Mouse (Mus musculus) CH12.LX (cell line): ENCODE results near the gene Ceacam15. TPM values are rescaled to one million over a fixed set of nuclear protein-coding genes. Genes with fewer than 3 reads are reported as not detected.

Source experiments
- DNase-seq: peaks from one replicate; pipeline ENCODE4 v3.0.0-alpha.2; 2013; ENCODE audit errors: extremely low read depth
- H3K27ac ChIP-seq: 2 replicates; pipeline ENCODE4 v1.5.1; 2012; ENCODE audit warnings: low read depth, mild to moderate bottlenecking, control low read depth, moderate library complexity; ENCODE audit not compliant: insufficient read depth
- H3K27me3 ChIP-seq: replicated peaks from 2 replicates; pipeline ENCODE3; 2012; ENCODE audit warnings: inconsistent platforms
- H3K36me3 ChIP-seq, 2 experiments: replicated peaks in 1 of 2; 2 replicates each; pipeline versions ENCODE3 to v1.6.1; 2012; ENCODE audit warnings: inconsistent platforms in 1 of 2, low read length in 1 of 2, mild to moderate bottlenecking in 1 of 2, mixed read lengths in 1 of 2, moderate library complexity in 1 of 2; ENCODE audit not compliant: control insufficient read depth in 1 of 2, insufficient read depth in 1 of 2
- H3K4me1 ChIP-seq, 2 experiments: 2 replicates each; pipeline ENCODE4 v1.6.1; 2012; ENCODE audit warnings: inconsistent platforms in 1 of 2, moderate library complexity in 1 of 2; ENCODE audit not compliant: insufficient read depth in 2 of 2, control insufficient read depth in 1 of 2
- H3K4me2 ChIP-seq: 2 replicates; pipeline ENCODE4 v1.6.1; 2012; ENCODE audit warnings: low read depth, mild to moderate bottlenecking, control low read depth; ENCODE audit not compliant: poor library complexity, insufficient read depth, severe bottlenecking
- H3K4me3 ChIP-seq, 3 experiments: fragments of 150-350 bp in 1 of 3; sonication (generic) in 1 of 3; replicated peaks in 1 of 3; 2 replicates each; pipeline versions ENCODE3 to v1.5.1; 2011 to 2012; ENCODE audit warnings: low read depth in 2 of 3, low read length in 2 of 3, mild to moderate bottlenecking in 2 of 3, moderate library complexity in 2 of 3, control low read depth in 1 of 3, improper control_type of control experiment in 1 of 3, inconsistent platforms in 1 of 3, mixed read lengths in 1 of 3; ENCODE audit not compliant: poor library complexity in 1 of 3
- H3K79me2 ChIP-seq: replicated peaks from 2 replicates; pipeline ENCODE4 v1.6.1; 2012; ENCODE audit warnings: mild to moderate bottlenecking, moderate library complexity; ENCODE audit not compliant: control insufficient read depth, poor library complexity, insufficient read depth, severe bottlenecking; ENCODE audit errors: extremely low read depth
- H3K9ac ChIP-seq: 2 replicates; pipeline ENCODE4 v1.6.1; 2012; ENCODE audit warnings: low read depth, mild to moderate bottlenecking, control low read depth, moderate library complexity; ENCODE audit not compliant: insufficient read depth
- H3K9me3 ChIP-seq: replicated peaks from 2 replicates; pipeline ENCODE3; 2012; ENCODE audit warnings: low read length, inconsistent platforms, mixed read lengths
- BHLHE40 ChIP-seq: IDR thresholded peaks from 2 replicates; pipeline ENCODE4 v1.6.1; 2011; ENCODE audit warnings: mild to moderate bottlenecking, low read depth, low read length, improper control_type of control experiment
- CTCF ChIP-seq, 2 experiments: IDR thresholded peaks in 1 of 2; conservative IDR thresholded peaks in 1 of 2; 2 replicates each; pipeline ENCODE4 v1.5.1; 2011 to 2012; ENCODE audit warnings: low read depth in 2 of 2, low read length in 2 of 2, improper control_type of control experiment in 1 of 2, inconsistent platforms in 1 of 2, mild to moderate bottlenecking in 1 of 2, moderate library complexity in 1 of 2
- E2F4 ChIP-seq: IDR thresholded peaks from 2 replicates; pipeline ENCODE4 v1.6.1; 2011; ENCODE audit warnings: low read depth, low read length, improper control_type of control experiment; ENCODE audit not compliant: insufficient replicate concordance
- ELF1 ChIP-seq: IDR thresholded peaks from 2 replicates; pipeline ENCODE4 v1.6.1; 2014; ENCODE audit warnings: low read depth, mild to moderate bottlenecking, inconsistent platforms, low read length, improper control_type of control experiment
- HCFC1 ChIP-seq: IDR thresholded peaks from 2 replicates; pipeline ENCODE4 v1.6.1; 2012; ENCODE audit warnings: low read depth, mild to moderate bottlenecking, inconsistent platforms, low read length, improper control_type of control experiment
- IRF4 ChIP-seq: IDR thresholded peaks from 2 replicates; pipeline ENCODE4 v1.6.1; 2014; ENCODE audit warnings: low read depth, mild to moderate bottlenecking, inconsistent platforms, low read length, improper control_type of control experiment
- JUN ChIP-seq: IDR thresholded peaks from 2 replicates; pipeline ENCODE4 v1.6.1; 2011; ENCODE audit warnings: low read depth, mild to moderate bottlenecking, low read length, improper control_type of control experiment, moderate library complexity; ENCODE audit not compliant: insufficient read depth
- MAFK ChIP-seq: IDR thresholded peaks from 2 replicates; pipeline ENCODE4 v1.6.1; 2011; ENCODE audit warnings: low read length, improper control_type of control experiment; ENCODE audit not compliant: insufficient replicate concordance
- MAX ChIP-seq: IDR thresholded peaks from 2 replicates; pipeline ENCODE4 v1.6.1; 2011; ENCODE audit warnings: low read length, improper control_type of control experiment
- MAZ ChIP-seq: IDR thresholded peaks from 2 replicates; pipeline ENCODE4 v1.6.1; 2012; ENCODE audit warnings: low read depth, mild to moderate bottlenecking, inconsistent platforms, low read length, improper control_type of control experiment, moderate library complexity
- MYC ChIP-seq: IDR thresholded peaks from 2 replicates; pipeline ENCODE4 v1.6.1; 2011; ENCODE audit warnings: low read depth, mild to moderate bottlenecking, improper control_type of control experiment, low read length
- NRF1 ChIP-seq: IDR thresholded peaks from 2 replicates; pipeline ENCODE4 v1.6.1; 2014; ENCODE audit warnings: low read depth, mild to moderate bottlenecking, inconsistent platforms, low read length, improper control_type of control experiment, moderate library complexity
- POLR2A ChIP-seq: IDR thresholded peaks from 2 replicates; pipeline ENCODE4 v1.6.1; 2011; ENCODE audit warnings: low read depth, mild to moderate bottlenecking, improper control_type of control experiment, low read length
- POLR2AphosphoS2 ChIP-seq: IDR thresholded peaks from 2 replicates; pipeline ENCODE4 v1.6.1; 2011; ENCODE audit warnings: low read depth, low read length, improper control_type of control experiment
- RCOR1 ChIP-seq: conservative IDR thresholded peaks from 2 replicates; pipeline ENCODE4 v1.6.1; 2012; ENCODE audit warnings: low read depth, mild to moderate bottlenecking, inconsistent platforms, low read length, improper control_type of control experiment
- SIN3A ChIP-seq: IDR thresholded peaks from 2 replicates; pipeline ENCODE4 v1.6.1; 2012; ENCODE audit warnings: low read length, improper control_type of control experiment, inconsistent platforms
- TBP ChIP-seq: conservative IDR thresholded peaks from 2 replicates; pipeline ENCODE4 v1.6.1; 2011; ENCODE audit warnings: low read depth, low read length, improper control_type of control experiment
- UBTF ChIP-seq: IDR thresholded peaks from 2 replicates; pipeline ENCODE4 v1.6.1; 2012; ENCODE audit warnings: low read depth, mild to moderate bottlenecking, inconsistent platforms, low read length, improper control_type of control experiment, moderate library complexity
- USF1 ChIP-seq: IDR thresholded peaks from 2 replicates; pipeline ENCODE4 v1.6.1; 2014; ENCODE audit warnings: low read depth, mild to moderate bottlenecking, inconsistent platforms, low read length, improper control_type of control experiment
- USF2 ChIP-seq: conservative IDR thresholded peaks from 2 replicates; pipeline ENCODE4 v1.6.1; 2011; ENCODE audit warnings: low read depth, low read length, improper control_type of control experiment
- ZC3H11A ChIP-seq: IDR thresholded peaks from 2 replicates; pipeline ENCODE4 v1.6.1; 2012; ENCODE audit warnings: low read depth, mild to moderate bottlenecking, inconsistent platforms, low read length, improper control_type of control experiment
- ZMIZ1 ChIP-seq: IDR thresholded peaks from 2 replicates; pipeline ENCODE4 v1.6.1; 2012; ENCODE audit warnings: low read depth, mild to moderate bottlenecking, inconsistent platforms, low read length, improper control_type of control experiment
- ZNF384 ChIP-seq: IDR thresholded peaks from 2 replicates; pipeline ENCODE4 v1.6.1; 2012; ENCODE audit warnings: low read depth, low read length, improper control_type of control experiment, inconsistent platforms
- dilution Hi-C: fragments of 300-500 bp; cut with MboI; formaldehyde crosslinking; loops from 2 replicates; pipeline ENCODE4 v1.14.3; 2020; ENCODE audit warnings: low sequenced_read_pairs; ENCODE audit not compliant: extremely low pct_unique_long_range_greater_than_20kb, extremely low pct_ligation_motif_present
- in situ Hi-C: fragments of 300-500 bp; cut with MboI; formaldehyde crosslinking; loops from 3 replicates; pipeline ENCODE4 v1.14.3; 2019; ENCODE audit warnings: low sequenced_read_pairs, low pct_ligation_motif_present, low pct_unique_long_range_greater_than_20kb, mixed read lengths
- polyA plus RNA-seq: library from polyadenylated mRNA; unstranded; fragments of >175 nt; gene quantifications from 2 replicates; pipeline ENCODE4 v1.2.1, GENCODE M21; 2012; ENCODE audit warnings: low read depth; ENCODE audit not compliant: insufficient read length
- total RNA-seq, 2 experiments: library from RNA; depleted of rRNA; stranded (reverse); fragments of 300-350 nt in 1 of 2; fragments of >200 nt in 1 of 2; gene quantifications; 2 replicates each; pipeline ENCODE4 v1.2.3; 2012 to 2014

The Ceacam15 gene
- total and polyA plus RNA-seq, 3 experiments = not detected

DNA sequence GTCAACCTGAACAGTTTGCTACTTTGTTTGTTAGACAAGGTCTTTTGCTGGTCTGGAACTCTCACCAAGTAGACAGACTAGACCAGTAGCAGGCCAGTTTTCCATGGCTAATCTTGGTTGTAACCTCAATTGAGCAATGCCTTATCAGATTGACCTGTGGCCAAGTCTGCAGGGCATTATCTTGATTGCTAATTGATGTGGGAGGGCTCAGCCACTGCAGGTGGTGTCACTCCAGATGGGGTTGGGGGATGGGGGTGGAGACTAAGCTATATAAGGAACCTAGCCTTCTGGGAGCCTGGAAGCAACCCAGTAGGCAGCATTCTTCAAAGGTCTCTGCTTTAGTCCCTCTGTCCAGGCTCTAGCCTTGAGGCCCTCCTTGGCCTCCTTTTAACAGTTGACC is 51.8 kb downstream of the Ceacam15 start:
- Histone ChIP-seq H3K9ac (no peak overlapping the region), H3K4me2 (no peak overlapping the region), H3K79me2 (no peaks in the 10 kb centered on the region), H3K4me1 (peaks cover 0 to 5% of the 10 kb centered on the region in 2 experiments; a peak in 2 of 4 replicates), H3K27ac (no peak overlapping the region), H3K36me3 (no peaks in the 10 kb centered on the region), H3K9me3 (peaks cover 6% of the 10 kb centered on the region), H3K27me3 (peaks cover 6% of the 10 kb centered on the region), H3K4me3 (no peak overlapping the region)
- in situ Hi-C loops = no loop called here
- no peak for DNase-seq
- dilution Hi-C loops = no loop called here
- TF ChIP-seq MAZ = no peak
- no peak for TF ChIP-seq ZNF384
- no peak for TF ChIP-seq UBTF
- no peak for TF ChIP-seq RCOR1
- no peak for TF ChIP-seq POLR2A
- TF ChIP-seq MAFK = no peak
- no peak for TF ChIP-seq ZC3H11A
- TF ChIP-seq USF2 = no peak
- no peak for TF ChIP-seq NRF1
- TF ChIP-seq CTCF (conservative IDR thresholded peaks at IDR 0.05 in 1 of 2, IDR thresholded peaks at IDR 0.05 in 1 of 2; ENCODE audit: low read depth in 2 of 2, low read length in 2 of 2) = no peak
- TF ChIP-seq MYC = no peak
- no peak for TF ChIP-seq E2F4

DNA sequence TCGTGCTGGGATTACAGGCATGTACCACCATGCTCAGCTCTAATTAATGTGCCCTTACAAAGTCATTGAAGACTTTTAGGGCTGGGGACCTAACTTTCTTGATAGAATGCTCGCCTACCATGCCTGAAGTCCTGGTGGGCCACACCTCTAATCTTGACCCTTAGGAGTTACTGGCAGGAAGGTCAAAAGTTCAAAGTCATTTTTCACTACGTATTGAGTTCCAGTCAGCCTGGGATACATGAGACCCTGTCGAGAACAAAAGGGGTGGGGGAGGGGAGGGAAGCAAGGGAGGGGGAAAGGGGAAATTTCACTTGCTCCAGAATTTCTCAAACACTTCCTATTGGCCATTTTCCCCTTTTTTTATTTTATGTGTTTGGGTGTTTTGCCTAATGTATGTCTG is 52.4 kb downstream of the Ceacam15 start:
- TF ChIP-seq TBP (no peak), IRF4 (no peak), HCFC1 (no peak), E2F4 (no peak), NRF1 (no peak), JUN (no peak), BHLHE40 (no peak), ELF1 (no peak), POLR2AphosphoS2 (no peak), ZMIZ1 (no peak), SIN3A (no peak), ZC3H11A (no peak), USF1 (no peak), MAFK (no peak), MAX (no peak)
- dilution Hi-C loops = no loop called here

More for the DNA sequence above, 52.4 kb downstream of the Ceacam15 start:
- peaks cover 9% of the 10 kb centered on the region for H3K27me3 ChIP-seq
- no peak for DNase-seq
- no peak overlapping the region for H3K27ac ChIP-seq
- H3K9ac ChIP-seq = no peak overlapping the region
- H3K4me3 ChIP-seq = no peak overlapping the region
- no peaks in the 10 kb centered on the region for H3K36me3 ChIP-seq
- peaks cover 0 to 5% of the 10 kb centered on the region in 2 experiments; a peak in 1 of 4 replicates for H3K4me1 ChIP-seq
- H3K9me3 ChIP-seq = peaks cover 6% of the 10 kb centered on the region
- H3K4me2 ChIP-seq = no peak overlapping the region
- no peaks in the 10 kb centered on the region for H3K79me2 ChIP-seq
- in situ Hi-C loops = no loop called here

Other genes starting within 250 kb of the Ceacam15 start
- 89.1 and 97.8 TPM in 2 replicates for gene Tmem160, start 222.9 kb downstream of the Ceacam15 start, total RNA-seq (2012; rRNA removed)
- 28.8 and 30.9 TPM in 2 replicates for gene Tmem160, start 222.9 kb downstream of the Ceacam15 start, total RNA-seq (2014; rRNA removed)
- 48.9 and 54.4 TPM in 2 replicates for gene Tmem160, start 222.9 kb downstream of the Ceacam15 start, polyA plus RNA-seq
- gene Npas1, start 198.0 kb downstream of the Ceacam15 start, total RNA-seq (2012; rRNA removed) = 0.08 and 0.17 TPM in 2 replicates
- gene Npas1, start 198.0 kb downstream of the Ceacam15 start, total RNA-seq (2014; rRNA removed) = not detected in 2 replicates
- 0.56 and 0.61 TPM in 2 replicates for gene Npas1, start 198.0 kb downstream of the Ceacam15 start, polyA plus RNA-seq
- 5.2 and 5.3 TPM in 2 replicates for gene Arhgap35, start 60.7 kb downstream of the Ceacam15 start, total RNA-seq (2012; rRNA removed)
- gene Arhgap35, start 60.7 kb downstream of the Ceacam15 start, total RNA-seq (2014; rRNA removed) = 2.7 and 3.0 TPM in 2 replicates
- gene Arhgap35, start 60.7 kb downstream of the Ceacam15 start, polyA plus RNA-seq = 6.0 and 7.2 TPM in 2 replicates
- gene Ceacam9, start 46.2 kb upstream of the Ceacam15 start, total RNA-seq (2012; rRNA removed) = not detected in 2 replicates
- not detected in 2 replicates for gene Ceacam9, start 46.2 kb upstream of the Ceacam15 start, total RNA-seq (2014; rRNA removed)
- 0.21 TPM in 1 of 2 replicates, not detected in the other for gene Ceacam9, start 46.2 kb upstream of the Ceacam15 start, polyA plus RNA-seq
- gene Ap2s1, start 62.7 kb upstream of the Ceacam15 start, total RNA-seq (2012; rRNA removed) = 232 and 234 TPM in 2 replicates
- gene Ap2s1, start 62.7 kb upstream of the Ceacam15 start, total RNA-seq (2014; rRNA removed) = 202 and 213 TPM in 2 replicates
- gene Ap2s1, start 62.7 kb upstream of the Ceacam15 start, polyA plus RNA-seq = 167 and 180 TPM in 2 replicates
- 147 and 174 TPM in 2 replicates for gene Slc1a5, start 105.6 kb upstream of the Ceacam15 start, total RNA-seq (2012; rRNA removed)
- 115 TPM in 2 replicates for gene Slc1a5, start 105.6 kb upstream of the Ceacam15 start, total RNA-seq (2014; rRNA removed)
- 191 and 245 TPM in 2 replicates for gene Slc1a5, start 105.6 kb upstream of the Ceacam15 start, polyA plus RNA-seq
- 57.4 and 63.5 TPM in 2 replicates for gene Strn4, start 140.2 kb upstream of the Ceacam15 start, total RNA-seq (2012; rRNA removed)
- 41.7 and 46.0 TPM in 2 replicates for gene Strn4, start 140.2 kb upstream of the Ceacam15 start, total RNA-seq (2014; rRNA removed)
- 69.7 and 74.5 TPM in 2 replicates for gene Strn4, start 140.2 kb upstream of the Ceacam15 start, polyA plus RNA-seq
- 19.6 and 20.3 TPM in 2 replicates for gene Fkrp, start 141.0 kb upstream of the Ceacam15 start, total RNA-seq (2012; rRNA removed)
- gene Fkrp, start 141.0 kb upstream of the Ceacam15 start, total RNA-seq (2014; rRNA removed) = 13.0 and 16.5 TPM in 2 replicates
- 19.6 and 23.4 TPM in 2 replicates for gene Fkrp, start 141.0 kb upstream of the Ceacam15 start, polyA plus RNA-seq
- gene Prkd2, start 167.2 kb upstream of the Ceacam15 start, total RNA-seq (2012; rRNA removed) = 18.0 and 18.7 TPM in 2 replicates
- 8.6 and 9.8 TPM in 2 replicates for gene Prkd2, start 167.2 kb upstream of the Ceacam15 start, total RNA-seq (2014; rRNA removed)
- gene Prkd2, start 167.2 kb upstream of the Ceacam15 start, polyA plus RNA-seq = 32.2 and 39.0 TPM in 2 replicates
- 2.9 and 3.5 TPM in 2 replicates for gene Dact3, start 199.6 kb upstream of the Ceacam15 start, total RNA-seq (2012; rRNA removed)
- gene Dact3, start 199.6 kb upstream of the Ceacam15 start, total RNA-seq (2014; rRNA removed) = 4.0 and 5.1 TPM in 2 replicates
- gene Dact3, start 199.6 kb upstream of the Ceacam15 start, polyA plus RNA-seq = 9.2 and 12.0 TPM in 2 replicates
- 0.25 TPM in 1 of 2 replicates, not detected in the other for gene Gng8, start 216.1 kb upstream of the Ceacam15 start, total RNA-seq (2012; rRNA removed)
- gene Gng8, start 216.1 kb upstream of the Ceacam15 start, total RNA-seq (2014; rRNA removed) = not detected in 2 replicates
- gene Gng8, start 216.1 kb upstream of the Ceacam15 start, polyA plus RNA-seq = 2.4 and 2.5 TPM in 2 replicates
- 7.0 and 7.5 TPM in 2 replicates for gene Ptgir, start 230.8 kb upstream of the Ceacam15 start, total RNA-seq (2012; rRNA removed)
- 2.7 and 3.8 TPM in 2 replicates for gene Ptgir, start 230.8 kb upstream of the Ceacam15 start, total RNA-seq (2014; rRNA removed)
- 31.1 and 33.3 TPM in 2 replicates for gene Ptgir, start 230.8 kb upstream of the Ceacam15 start, polyA plus RNA-seq
- 312 and 326 TPM in 2 replicates for gene Calm3, start 248.4 kb upstream of the Ceacam15 start, total RNA-seq (2012; rRNA removed)
- 277 and 294 TPM in 2 replicates for gene Calm3, start 248.4 kb upstream of the Ceacam15 start, total RNA-seq (2014; rRNA removed)
- 623 and 775 TPM in 2 replicates for gene Calm3, start 248.4 kb upstream of the Ceacam15 start, polyA plus RNA-seq